Mouse (Mus musculus) thymus, postnatal 0 days (tissue): ENCODE measurements at regions not wholly inside any gene's neighbourhood (a gene's known extent, or its start where the extent isn't known, plus 50 kb on each side); places are given as distances from the start of the nearest gene placed in this dataset.
"Not testable (repeated sequence)": the region's sequence is repeated elsewhere in the genome, so short reads cannot be mapped to it uniquely, and the experiment has no call there.

ENCODE experiments used
- DNase-seq: peaks from one replicate; pipeline ENCODE4 v3.0.0-alpha.2; 2015; ENCODE audit warnings: low spot score

DNA sequence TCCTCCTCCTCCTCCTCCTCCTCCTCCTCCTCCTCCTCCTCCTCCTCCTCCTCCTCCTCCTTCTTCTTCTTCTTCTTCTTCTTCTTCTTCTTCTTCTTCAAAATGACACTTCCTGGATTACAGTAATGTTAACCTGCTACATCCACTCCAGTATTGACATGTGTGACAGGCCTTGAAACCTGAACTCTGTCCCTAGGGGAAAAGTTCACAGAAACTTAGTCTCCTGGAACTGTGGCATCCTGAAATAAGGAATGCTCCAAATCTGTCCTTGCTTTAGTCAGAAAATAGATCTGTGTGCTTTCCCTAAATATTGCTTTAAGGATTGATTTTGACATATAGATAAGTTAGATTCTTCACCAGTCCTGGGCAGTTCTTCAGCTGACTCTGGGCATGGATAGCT lies 464.8 kb downstream of the Adam6a start:
- DNase-seq, result not testable (repeated sequence)

GRCm38 (mm10) chr12:114009391-114009790 lies 465.7 kb downstream of the Adam6a start:
- DNase-seq, result no peak

DNA sequence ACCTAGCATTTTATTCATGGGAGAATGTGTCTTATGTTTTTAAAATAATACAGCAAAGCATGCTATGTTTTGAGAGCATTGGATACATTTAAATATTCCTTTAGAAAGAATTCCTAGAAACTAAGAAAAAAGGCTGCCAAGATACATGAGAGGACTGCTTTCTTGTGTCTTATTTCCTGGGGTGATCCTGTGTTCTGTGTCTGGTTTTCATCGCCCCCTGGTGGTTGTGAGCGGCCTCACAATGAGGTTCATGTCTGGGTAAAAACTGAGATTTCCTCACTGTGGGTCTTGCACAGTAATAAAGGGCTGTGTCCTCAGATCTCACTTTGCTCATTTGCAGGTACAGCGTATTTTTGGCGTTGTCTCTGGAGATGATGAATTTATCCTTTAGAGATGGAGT lies 469.2 kb downstream of the Adam6a start:
- peak; percentile 56 for DNase-seq

DNA sequence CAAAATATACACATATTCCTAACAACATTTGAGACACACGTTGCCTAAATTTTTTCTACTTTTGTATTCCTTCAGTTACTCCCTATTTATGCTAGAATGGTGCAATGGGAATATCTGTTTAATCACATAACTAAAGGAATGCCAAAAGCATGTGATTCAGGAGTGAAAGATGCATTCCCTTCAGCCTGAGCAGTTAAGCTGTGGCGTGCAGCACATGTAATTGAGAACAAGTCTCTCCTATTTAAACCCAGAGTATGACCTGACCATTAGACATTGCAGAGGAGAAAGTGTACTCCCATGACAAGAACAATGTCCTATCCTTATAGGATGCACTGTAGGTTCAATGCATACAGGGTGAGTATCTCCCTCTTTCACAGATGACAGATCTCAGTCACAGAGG lies 493.3 kb downstream of the Adam6a start:
- DNase-seq, result not testable (repeated sequence)

GRCm38 (mm10) chr12:114047991-114048390 lies 504.3 kb downstream of the Adam6a start:
- peak; percentile 23 for DNase-seq

DNA sequence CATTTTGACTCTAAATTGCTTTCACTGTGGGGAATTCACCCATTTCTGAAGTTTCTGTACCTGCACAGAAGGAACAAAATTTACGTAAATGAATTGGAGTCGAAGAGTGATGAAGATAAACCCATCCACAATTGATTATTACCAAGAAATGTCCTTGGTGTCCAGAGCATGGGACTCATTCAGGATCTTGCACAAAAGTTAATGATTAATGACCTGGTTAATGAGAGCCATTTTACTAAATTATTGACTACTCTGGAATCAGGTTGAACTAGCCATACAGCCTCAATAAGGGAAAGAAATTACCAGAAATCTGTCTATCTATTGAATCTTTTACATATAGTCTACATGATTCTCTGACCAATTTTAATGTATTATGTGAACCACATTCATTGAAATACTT lies 509.6 kb downstream of the Adam6a start:
- DNase-seq, result no peak

DNA sequence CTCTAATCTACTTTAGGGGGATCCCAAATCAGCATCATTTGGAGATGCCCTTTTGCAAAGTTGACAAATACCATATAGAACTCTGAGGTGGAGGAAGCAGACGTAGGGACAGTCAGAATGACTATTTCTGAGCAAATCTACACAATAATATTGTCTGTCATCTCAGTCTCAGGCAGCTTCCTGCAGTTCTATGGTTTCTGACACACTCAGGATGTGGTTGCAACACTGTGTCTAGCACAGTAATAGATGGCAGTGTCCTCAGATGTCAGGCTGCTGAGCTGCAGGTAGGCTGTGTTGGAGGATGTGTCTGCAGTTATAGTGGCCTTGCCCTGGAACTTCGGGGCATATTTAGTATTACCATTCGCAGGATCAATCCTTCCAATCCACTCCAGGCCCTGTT lies 515.9 kb downstream of the Adam6a start:
- DNase-seq, result peak; percentile 2

DNA sequence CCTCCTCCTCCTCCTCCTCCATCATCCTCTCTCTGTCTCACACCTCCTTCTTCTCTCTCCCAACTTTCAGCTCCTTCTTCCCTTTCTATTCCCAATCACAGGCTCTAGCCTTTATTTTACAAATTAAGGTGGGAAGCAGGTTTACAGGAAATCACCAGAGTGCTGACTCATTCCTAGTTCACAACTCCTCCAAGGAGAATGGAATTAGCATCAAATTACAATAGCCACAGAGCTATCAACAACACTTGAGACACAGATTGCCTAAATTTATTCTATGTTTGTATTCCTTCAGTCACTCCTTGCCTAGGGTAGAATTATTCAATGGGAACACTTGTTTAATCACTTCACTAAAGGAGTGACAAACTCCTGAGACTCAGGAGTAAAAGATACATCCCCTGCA lies 523.5 kb downstream of the Adam6a start:
- DNase-seq, result no peak

GRCm38 (mm10) chr12:114108731-114109130 lies 565.0 kb downstream of the Adam6a start:
- not testable (repeated sequence) for DNase-seq

DNA sequence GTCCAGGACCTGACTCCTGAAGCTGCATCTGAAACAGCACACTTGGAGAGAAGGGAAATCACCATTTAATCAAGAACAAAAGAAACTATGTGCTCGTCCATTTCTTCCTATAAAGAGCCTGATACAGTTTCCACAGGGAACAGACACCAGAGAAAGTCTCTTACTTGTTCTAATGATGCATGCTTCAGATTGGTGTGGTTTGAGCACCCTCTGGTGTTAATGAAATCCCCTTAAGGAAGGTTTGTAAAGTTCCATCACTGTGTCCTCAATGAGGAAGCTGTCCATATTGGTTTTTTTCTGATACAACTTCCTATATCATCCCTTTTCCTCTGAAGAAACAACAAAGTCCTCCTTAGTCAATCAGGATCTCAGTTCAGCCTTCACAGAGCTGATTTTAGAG lies 591.2 kb downstream of the Adam6a start:
- DNase-seq, result no peak

- no peak for DNase-seq
Measured at GRCm38 (mm10) chr12:114148779-114149178, 605.1 kb downstream of the Adam6a start.

DNA sequence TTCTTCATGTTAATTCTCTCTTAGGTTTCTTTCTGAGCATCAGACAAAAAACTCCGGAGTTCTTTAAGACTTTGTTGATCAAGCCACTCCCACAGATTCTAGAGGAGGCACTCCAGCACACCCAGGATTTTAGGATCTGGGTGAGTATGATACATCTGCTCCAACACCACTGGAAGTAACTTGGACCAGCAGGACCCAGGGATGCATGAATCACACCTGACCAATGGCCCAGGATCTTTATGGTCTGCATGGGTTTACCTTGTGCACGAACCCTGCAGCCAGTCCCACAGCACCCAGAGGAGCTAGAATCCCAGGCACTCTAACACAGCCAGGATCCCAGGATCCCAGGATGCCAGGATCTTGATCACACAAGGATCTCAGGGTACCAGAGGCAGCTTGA lies 628.6 kb downstream of the Adam6a start:
- no peak for DNase-seq

- no peak for DNase-seq
Measured at GRCm38 (mm10) chr12:114199521-114199920, 655.8 kb downstream of the Adam6a start.

GRCm38 (mm10) chr12:114222541-114222940 lies 678.8 kb downstream of the Adam6a start:
- peak; percentile 6 for DNase-seq
